Mouse (Mus musculus) forelimb bud, embryonic 11.5 days (tissue): ENCODE results near the gene Dnajb4.
"Not testable (repeated sequence)": the region's sequence is repeated elsewhere in the genome, so short reads cannot be mapped to it uniquely, and the experiment has no call there.

ENCODE experiments used
- DNase-seq: peaks from one replicate; pipeline ENCODE4 v3.0.0-alpha.2; 2012; ENCODE audit warnings: low read depth, low spot score

Gene Dnajb4

DNA sequence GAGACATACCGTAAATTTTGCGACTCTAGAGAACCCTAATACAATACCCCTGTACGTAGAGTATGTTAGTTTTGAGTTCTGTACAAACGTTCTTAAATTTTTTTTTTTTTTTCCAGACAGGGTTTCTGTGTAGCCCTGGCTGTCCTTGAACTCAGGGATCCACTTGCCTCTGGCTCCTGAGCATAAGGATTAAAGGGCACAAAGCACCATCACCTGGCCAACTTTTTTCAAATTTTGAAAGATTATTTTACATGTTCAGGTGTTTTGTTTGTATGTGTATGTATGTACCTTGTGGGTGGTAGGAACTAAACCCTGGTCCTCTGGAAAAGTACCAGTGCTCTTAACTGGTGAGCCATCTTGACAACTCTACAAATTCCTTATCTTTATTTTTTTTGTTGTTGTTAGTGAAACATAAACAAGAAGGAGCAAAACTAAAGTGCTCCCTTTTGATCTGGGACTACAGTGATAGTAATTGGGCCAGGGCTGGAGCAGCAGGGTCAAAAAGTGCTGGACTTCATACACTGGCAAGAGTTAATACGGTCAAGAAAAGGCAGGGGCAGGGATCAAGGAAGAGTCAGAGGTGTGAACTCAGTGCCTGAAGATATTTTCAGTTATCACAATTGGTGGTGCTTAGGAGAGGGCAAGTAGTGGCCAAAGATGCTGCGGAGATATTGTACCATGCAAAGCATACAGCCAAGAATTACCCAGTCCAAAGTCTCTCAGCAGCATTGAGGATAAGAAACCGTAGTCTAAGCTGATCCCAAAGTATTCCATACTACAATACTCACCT is 1.8 kb downstream of the Dnajb4 start:
- DNase-seq, result no peak

DNA sequence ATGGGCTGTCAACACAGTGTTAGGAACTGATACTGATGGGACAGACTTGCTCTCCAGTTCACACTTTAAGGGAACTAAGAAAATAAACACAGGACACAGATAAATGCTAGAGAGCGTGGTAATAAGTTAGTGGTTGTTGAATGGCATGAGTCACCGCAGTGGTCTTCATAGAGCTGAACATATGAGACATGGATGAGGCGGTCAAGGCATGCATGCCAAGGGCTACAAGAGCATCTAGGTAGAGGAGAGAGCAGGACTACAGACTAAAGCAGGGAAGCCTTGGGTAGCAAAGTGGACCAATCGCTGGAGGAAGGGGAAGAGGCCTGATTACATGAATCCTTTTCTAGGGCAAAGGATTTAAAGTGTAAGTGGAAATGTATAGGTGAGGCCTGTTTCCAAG is 2.9 kb downstream of the Dnajb4 start:
- DNase-seq, result no peak

GRCm38 (mm10) chr3:152204577-152204976 is 5.5 kb downstream of the Dnajb4 start:
- no peak for DNase-seq

GRCm38 (mm10) chr3:152203996-152204395 is 6.1 kb downstream of the Dnajb4 start:
- no peak for DNase-seq

GRCm38 (mm10) chr3:152203411-152203810 is 6.7 kb downstream of the Dnajb4 start:
- DNase-seq, result no peak

DNA sequence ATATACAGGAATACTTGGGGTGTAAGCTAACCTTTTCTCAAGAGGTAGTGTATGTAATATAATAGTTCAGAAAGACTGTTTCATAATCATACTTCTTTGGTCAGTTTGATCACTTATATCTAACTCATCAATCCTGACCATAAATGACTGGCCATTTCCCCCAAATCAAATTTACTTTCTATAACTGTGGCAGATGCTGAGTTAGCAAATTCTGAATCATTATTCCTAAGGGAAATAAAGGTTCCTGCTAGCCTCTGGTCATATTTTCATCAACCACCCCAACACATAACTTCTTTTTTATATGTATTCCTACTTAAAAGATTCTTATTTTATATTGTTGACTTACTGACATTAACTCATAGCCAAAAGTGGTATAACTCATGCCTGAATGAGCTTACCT is 7.2 kb downstream of the Dnajb4 start:
- DNase-seq, result no peak

DNA sequence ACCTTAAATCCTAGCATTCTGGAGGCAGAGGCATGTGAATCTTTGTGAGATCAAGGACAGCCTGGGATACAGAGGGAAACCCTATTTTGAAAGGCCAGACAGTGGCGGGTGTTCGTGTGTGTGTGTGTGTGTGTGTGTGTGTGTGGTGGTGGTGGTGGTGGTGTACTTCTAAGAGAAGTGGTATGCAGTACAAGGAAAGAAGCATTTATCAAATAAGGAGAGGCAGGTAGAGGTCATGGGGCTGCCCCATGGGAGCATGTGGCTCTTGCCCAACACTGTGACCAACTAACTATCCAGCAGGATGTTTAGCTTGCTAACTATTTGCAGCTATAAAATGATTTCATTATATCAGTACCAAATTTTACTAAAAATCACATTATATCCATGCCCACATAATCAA is 8.5 kb downstream of the Dnajb4 start:
- DNase-seq, result no peak

DNA sequence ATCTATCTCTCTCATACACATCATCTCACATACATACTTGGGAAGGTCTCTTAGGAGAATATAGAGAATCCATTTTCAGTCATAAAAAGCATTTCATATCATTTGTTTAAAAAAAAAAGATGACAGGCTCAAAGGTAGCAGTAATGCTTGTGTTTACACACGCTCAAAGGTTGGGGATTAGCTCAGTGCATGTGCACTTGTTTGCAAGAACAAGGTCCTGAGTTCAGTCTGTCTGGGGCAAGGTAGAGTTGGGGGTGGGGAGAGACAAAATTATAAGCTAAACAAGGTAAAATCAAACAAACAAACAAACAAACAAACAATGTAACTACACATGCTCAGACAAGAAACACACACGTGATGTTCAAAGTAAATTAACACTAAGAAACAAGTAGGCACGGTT is 8.9 kb downstream of the Dnajb4 start:
- no peak for DNase-seq

- DNase-seq, result no peak
These were observed 11.0 kb downstream of the Dnajb4 start for GRCm38 (mm10) chr3:152199125-152199524.

GRCm38 (mm10) chr3:152197246-152197645 is 12.9 kb downstream of the Dnajb4 start:
- not testable (repeated sequence) for DNase-seq

- peak; percentile 87 for DNase-seq
These were observed 16.4 kb downstream of the Dnajb4 start for GRCm38 (mm10) chr3:152193635-152194097.

DNA sequence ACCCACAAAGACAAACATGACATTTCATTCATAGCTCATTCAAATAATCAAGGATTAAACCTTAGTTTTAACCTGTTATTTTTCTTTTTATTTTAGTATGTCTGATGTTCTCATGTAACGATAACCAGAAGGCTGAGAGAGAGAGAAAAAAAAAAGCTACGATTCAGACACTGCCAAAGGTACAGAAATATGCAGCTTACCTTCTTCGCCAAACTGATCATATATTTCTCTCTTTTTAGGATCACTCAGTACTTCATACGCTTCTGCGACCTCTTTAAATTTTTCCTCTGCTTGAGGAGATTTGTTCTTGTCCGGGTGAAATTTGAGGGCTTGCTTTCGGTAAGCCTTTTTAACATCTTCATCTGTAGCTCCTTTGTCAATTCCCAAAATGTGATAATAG is 16.9 kb downstream of the Dnajb4 start:
- no peak for DNase-seq

- DNase-seq, result peak; percentile 52
These were observed 17.7 kb downstream of the Dnajb4 start for GRCm38 (mm10) chr3:152192238-152192931.

DNA sequence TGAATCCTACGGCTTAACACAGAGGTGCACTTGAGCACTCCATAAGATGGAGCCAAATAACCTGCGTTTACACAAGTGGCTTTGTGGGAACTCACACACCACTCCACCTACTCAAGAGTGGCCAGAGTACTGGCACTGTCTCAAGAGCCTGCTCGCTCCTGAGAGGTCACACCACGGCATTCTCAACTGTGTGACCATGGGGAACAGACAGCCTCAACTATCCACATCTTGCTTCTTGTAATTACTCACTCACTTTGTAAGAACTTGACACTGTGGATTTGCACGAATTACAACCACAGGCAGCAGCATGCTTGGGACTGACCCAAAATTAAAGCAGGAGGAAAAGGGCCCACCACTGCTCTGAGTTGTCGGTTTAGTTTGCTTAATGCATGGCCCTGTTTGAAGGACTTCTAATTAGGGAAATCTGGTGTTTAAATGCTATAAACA is 18.3 kb downstream of the Dnajb4 start:
- DNase-seq, result peak; percentile 36

- no peak for DNase-seq
These were observed 19.2 kb downstream of the Dnajb4 start for GRCm38 (mm10) chr3:152190679-152191477.

DNA sequence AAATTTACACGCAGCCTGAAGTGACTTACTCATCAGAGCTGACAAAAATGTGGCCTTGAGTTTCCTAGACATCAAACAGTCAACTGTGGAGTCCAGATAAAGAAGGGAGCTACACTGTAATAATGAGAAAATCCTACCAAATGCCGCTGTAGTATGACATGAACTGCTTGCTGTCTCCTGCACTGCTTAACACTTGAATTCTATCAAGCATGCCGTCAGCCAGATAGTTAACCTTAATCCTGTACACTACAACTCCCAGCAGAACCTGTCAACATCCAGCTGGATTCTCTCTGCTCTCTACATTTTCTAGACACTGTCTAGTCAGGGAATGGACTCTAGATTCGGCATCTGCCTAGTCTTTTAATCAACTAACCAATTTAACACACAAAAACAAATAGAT is 20.8 kb downstream of the Dnajb4 start:
- no peak for DNase-seq

GRCm38 (mm10) chr3:152186106-152186505 is 24.0 kb downstream of the Dnajb4 start:
- DNase-seq, result no peak

DNA sequence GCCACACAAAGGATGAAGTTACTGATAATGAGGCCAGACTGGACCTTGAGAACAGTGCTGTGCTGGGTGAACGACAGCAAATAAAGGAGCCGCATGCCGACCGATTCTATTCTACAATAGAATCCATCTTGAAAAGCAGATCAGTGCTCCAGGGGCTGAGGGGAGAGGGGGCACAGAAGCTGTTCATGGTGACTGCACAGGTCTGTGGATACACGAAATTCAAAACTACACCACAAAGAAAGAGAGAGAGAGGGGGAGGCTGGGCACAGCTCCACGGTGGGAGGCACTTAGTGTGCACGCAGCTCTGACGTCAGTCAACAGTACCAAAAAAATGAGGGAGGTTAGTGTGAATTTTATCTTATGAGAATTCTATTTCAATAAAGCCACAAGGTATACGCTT is 26.6 kb downstream of the Dnajb4 start:
- no peak for DNase-seq

DNA sequence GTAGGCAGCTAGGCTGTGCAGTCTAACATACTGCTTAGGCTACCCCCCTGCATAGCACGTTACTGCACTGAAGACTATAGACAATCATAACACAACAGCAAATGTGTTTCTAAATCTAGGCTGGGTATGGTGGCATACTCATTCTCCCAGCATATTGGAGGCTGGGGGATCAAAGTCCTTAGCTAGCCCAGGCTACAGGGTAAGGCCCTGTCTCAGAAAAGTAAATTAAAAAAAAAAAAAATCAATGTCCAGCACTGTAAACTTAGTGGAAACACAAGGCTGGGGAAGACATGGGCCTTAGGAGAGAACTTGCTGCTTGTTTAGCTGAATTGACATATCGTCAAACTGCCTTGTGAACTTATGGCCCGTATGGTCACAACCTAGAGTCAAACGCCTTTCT is 29.5 kb downstream of the Dnajb4 start:
- DNase-seq, result no peak

DNA sequence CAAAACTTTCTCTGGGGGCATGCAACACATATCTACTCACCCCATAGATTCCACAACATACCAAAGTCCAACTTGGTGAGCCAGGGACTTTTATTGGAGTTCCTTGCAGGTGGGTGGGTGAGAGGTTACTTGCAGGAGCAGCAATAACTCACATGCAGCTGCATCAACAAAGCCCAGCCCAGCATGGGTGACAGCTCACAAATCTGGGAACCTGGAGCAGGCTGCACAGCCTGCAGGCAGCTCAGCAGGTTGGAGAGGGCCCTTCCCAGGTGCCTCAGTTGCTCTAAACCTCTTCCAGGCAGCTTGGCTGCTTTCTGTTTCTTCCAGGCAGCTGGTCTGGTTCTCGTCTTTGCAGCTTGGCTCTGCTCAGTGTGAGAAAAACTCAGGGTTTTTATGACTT is 30.8 kb downstream of the Dnajb4 start:
- DNase-seq, result peak; percentile 63

- no peak for DNase-seq
These were observed 31.3 kb downstream of the Dnajb4 start for GRCm38 (mm10) chr3:152178816-152179215.

DNA sequence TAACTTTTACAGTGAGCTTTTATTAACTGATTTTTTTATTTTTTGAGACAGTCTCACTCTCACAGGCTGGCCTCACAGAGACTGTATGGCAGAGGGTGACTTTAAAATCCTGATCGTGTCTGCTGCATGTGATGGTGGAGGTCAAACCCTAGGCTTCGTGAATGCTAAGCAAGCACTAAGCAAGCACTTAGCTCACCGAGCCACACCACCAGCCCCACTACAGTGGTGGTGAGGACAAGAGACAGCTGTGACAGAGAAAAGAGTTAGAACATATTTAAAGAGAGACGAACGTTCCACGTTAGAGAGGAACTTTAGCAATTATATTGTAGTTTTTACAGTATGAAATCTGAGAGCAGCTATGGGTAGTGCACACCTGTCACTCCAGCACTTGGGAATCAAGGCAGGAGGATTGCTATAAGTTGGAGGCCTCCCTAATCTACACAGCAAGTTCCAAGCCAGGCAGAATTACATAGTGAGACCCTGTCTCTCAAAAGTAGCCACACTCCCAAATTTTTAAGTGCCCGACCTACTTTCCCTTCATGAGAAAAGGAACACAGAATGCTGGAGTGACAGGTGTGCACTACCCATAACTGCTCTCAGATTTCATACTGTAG is 37.7 kb downstream of the Dnajb4 start:
- no peak for DNase-seq
